Mouse (Mus musculus): ENCODE results near the gene Gpsm1.

The Gpsm1 gene

GRCm38 (mm10) chr2:26315072-26315924 is at the start of gene Gpsm1:
Gene Gpsm1 (plus strand): TSS chr2:26315515.
- peak; percentile 78 for DNase-seq (ENCODE audit: low read depth, low spot score)

- no peak for DNase-seq (ENCODE audit: low read depth, low spot score)
Observed at GRCm38 (mm10) chr2:26266066-26266742, 49.1 kb upstream of the Gpsm1 start.

- no peak for DNase-seq (ENCODE audit: low read depth, low spot score)
Observed at GRCm38 (mm10) chr2:26268216-26268615, 47.1 kb upstream of the Gpsm1 start.

GRCm38 (mm10) chr2:26273611-26274010 is 41.7 kb upstream of the Gpsm1 start:
- peak; percentile 62 for DNase-seq (ENCODE audit: low read depth, low spot score)

DNA sequence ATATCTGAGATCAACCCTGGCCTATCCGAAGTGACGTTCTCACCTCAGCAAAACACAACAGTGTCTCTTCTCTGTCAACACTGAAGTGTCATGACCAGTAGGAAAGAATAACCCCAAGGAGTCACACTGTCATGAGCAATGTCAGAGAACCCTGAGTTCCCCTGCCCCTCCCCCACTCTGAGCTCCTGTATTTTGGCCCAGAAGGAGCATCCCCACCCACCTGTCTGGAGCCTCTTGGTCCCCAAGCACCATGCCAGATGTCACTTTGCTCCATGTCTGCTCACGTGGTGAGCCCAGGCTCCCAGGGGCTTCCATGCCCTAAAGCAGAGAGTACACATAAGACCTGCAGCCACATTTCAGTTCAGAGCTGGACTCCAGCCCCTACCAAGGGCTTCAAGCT is 35.6 kb upstream of the Gpsm1 start:
- DNase-seq (ENCODE audit: low read depth, low spot score) = no peak

DNA sequence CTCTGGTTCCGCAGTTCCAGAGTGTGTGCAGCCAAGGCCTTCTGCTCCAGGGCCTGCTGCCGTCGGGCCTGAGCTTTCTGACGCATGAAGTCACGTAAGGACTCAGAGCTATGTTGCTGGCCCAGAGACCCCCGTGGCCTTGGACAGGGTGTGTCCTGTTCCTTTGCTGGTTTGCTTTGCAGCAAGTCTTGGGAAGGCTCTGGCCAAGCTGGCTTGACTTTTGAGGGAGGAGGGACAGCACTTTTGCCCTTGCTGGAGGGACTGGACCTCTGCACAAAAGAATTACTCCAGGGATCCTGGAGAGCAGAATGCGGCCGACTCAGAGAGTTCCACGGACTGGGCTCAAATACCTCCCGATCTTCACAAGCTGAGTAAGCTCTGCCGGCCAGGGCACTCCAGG is 34.7 kb upstream of the Gpsm1 start:
- DNase-seq (ENCODE audit: low read depth, low spot score) = no peak

GRCm38 (mm10) chr2:26285804-26286203 is 29.5 kb upstream of the Gpsm1 start:
- no peak for DNase-seq (ENCODE audit: low read depth, low spot score)

- no peak for DNase-seq (ENCODE audit: low read depth, low spot score)
Observed at GRCm38 (mm10) chr2:26286391-26286790, 28.9 kb upstream of the Gpsm1 start.

GRCm38 (mm10) chr2:26290133-26290532 is 25.2 kb upstream of the Gpsm1 start:
- DNase-seq (ENCODE audit: low read depth, low spot score) = no peak

GRCm38 (mm10) chr2:26294457-26294856 is 20.9 kb upstream of the Gpsm1 start, which contains the start of gene Ccdc187:
Gene Ccdc187 (minus strand): TSS chr2:26294557.
- no peak for DNase-seq (ENCODE audit: low read depth, low spot score)

DNA sequence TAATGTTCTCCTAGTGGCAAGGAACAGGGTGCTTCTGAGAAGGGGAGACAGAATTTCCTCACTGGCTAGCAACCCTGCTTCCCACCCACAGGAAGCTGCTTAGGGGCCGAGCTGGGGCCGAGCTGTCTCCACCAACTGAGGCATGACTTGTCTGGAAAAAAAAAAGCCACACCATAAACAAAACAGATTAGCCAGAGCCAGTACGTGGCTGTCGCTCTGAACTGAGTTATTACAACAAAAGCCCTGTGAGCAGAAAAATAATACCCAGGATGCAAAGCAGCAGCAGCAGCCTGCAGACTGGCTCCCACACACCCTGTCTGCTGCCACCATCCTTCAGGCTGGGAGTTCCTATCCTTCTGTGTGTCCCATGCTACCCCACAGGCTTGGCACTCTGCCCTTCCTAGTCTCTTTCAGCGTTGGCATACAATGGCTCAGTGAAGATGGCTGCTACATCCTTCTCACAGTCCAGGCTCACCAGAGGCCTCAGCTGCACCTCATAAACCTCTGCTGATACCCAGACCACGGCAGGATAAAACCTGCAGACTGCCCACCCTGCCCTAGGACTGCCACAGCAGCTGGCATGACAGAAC is 18.6 kb upstream of the Gpsm1 start:
- DNase-seq (ENCODE audit: low read depth, low spot score) = no peak

- DNase-seq (ENCODE audit: low read depth, low spot score) = no peak
Observed at GRCm38 (mm10) chr2:26298208-26298855, 17.0 kb upstream of the Gpsm1 start.

GRCm38 (mm10) chr2:26298856-26299230 is 16.5 kb upstream of the Gpsm1 start:
- no peak for DNase-seq (ENCODE audit: low read depth, low spot score)

DNA sequence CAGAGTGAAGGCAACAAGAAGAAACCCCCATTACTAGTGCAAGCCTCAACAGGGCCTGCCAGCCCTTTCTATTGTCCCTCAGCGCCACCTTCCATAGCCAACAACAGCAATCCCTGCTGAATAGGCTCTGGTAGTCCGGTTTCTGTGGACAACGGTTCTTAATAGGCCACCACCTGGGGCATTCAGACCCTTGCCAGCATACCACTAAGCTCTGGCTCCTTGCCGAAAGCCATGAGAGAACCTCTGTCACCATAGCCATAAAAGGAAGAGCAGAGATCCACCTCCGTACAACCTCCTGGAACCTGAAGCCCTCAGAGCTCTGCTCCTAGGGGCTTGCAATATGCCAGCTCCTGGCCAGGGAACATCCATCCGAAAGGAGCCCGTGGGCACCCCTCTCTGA is 16.0 kb upstream of the Gpsm1 start:
- DNase-seq (ENCODE audit: low read depth, low spot score) = no peak

- no peak for DNase-seq (ENCODE audit: low read depth, low spot score)
Observed at GRCm38 (mm10) chr2:26300161-26300807, 15.0 kb upstream of the Gpsm1 start.

GRCm38 (mm10) chr2:26300808-26301174 is 14.5 kb upstream of the Gpsm1 start:
- DNase-seq (ENCODE audit: low read depth, low spot score) = peak; percentile 81

DNA sequence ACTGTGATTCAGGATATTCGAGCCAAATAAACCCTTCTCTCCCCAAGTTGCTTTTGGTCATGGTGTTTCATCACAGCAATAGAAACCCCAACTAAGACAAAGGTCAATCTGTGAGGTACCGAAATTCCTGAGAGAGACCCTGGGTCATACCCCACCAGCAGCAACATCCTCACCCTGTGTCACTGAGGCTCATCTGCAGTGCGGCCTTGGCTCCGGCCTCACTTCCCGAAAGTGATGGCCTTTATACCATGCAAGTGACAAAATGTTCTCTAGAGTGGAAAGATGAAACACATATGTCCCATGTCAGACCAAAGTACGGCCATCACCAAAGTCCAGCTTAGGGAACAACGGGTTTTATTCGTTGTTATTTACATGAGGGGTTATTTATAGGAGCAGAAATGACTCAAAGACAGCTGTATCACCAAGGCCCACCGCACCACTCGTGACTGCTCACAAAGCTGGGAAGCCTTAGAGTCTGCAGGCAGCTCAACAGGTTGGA is 13.3 kb upstream of the Gpsm1 start:
- no peak for DNase-seq (ENCODE audit: low read depth, low spot score)

DNA sequence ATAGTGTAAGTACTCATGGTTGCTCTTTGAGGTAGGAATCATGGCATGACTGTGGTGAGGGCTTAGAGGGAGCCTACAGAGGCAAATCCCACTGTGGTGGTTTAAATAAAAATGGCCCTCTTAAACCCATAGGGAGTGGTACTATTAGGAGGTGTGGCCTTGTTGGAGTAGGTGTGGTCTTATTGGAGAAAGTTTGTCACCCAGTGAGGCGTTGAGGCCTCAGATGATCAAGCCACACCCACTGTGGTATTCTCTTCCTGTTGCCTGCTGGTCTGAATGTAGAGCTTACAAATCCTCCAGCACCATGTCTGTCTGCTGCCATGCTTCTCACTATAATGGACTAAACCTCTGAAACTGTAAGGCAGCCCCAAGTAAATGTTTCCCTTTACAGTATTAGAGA is 10.6 kb upstream of the Gpsm1 start:
- DNase-seq (ENCODE audit: low read depth, low spot score) = no peak

GRCm38 (mm10) chr2:26305555-26305954 is 9.8 kb upstream of the Gpsm1 start:
- no peak for DNase-seq (ENCODE audit: low read depth, low spot score)

DNA sequence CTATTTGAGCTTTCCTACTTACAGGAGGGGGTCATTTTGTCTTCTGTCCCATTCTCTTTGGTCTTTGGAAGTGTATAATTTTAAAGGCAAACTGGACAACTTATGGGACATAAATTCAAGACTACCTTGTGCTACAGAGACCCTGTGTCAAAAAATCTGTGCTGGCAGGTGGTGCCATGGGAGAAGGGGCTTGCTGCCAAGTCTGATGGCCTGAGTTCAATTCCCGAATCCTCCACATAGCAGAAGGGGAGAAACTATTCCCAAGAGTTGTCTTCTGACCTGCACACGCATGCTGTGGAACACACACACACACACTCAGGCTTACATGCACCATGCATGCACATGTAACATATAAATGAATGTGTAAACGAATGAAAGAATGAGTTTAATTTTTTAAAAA is 8.6 kb upstream of the Gpsm1 start:
- no peak for DNase-seq (ENCODE audit: low read depth, low spot score)

DNA sequence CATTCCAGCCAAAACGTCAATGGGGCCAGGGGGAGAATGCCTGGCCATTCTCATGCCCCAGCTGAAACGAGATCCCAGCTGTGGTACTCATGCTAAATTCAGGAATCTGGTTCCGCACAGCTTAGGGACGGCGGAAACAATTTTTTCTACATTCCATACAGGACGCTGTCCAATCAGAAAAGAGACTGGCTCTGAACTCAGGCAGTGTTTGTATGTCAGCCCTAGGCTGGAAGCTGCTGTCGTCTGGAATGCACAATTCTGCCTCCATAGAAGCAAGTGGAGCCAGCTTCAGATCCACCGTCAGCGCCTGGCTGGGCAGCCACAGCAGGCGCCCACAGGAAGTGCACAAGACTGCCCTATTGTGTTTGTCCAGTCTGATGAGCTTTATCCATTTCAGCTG is 5.6 kb upstream of the Gpsm1 start:
- DNase-seq (ENCODE audit: low read depth, low spot score) = peak; percentile 91

GRCm38 (mm10) chr2:26311936-26312335 is 3.4 kb upstream of the Gpsm1 start:
- no peak for DNase-seq (ENCODE audit: low read depth, low spot score)
